Mouse (Mus musculus): ENCODE data around the gene Ano4. TPM values are rescaled to one million over a fixed set of nuclear protein-coding genes. Genes with fewer than 3 reads are reported as not detected.

Ano4 gene
- polyA plus RNA-seq, 1 experiment from 2014 or later: 7.9 TPM

Other genes starting within 250 kb of the Ano4 start
- 2.2 and 4.4 TPM in 2 replicates for gene Gas2l3, start 99.2 kb upstream of the Ano4 start, polyA plus RNA-seq (2015; fragmentation: Nextera tagmentation; extraction: Ambion mirVana)
- not detected in 2 replicates for gene Nr1h4, start 188.8 kb upstream of the Ano4 start, polyA plus RNA-seq (2015; fragmentation: Nextera tagmentation; extraction: Ambion mirVana)

All from midbrain, embryonic 16.5 days (tissue).